Mouse (Mus musculus): ENCODE measurements around the gene Pard3b.

GRCm38 (mm10) chr1:61629857-61630256 is 8.8 kb upstream of the Pard3b start:
- no peak for TF ChIP-seq CTCF (IDR thresholded peaks at IDR 0.05; ENCODE audit: low read depth)
- 0 out of 2 replicates have a peak, but pooled peaks have one; percentile 15 for TF ChIP-seq EP300 (IDR thresholded peaks at IDR 0.05; ENCODE audit: low read depth)
